Mouse (Mus musculus) yolk sac, embryonic 10.5 days (tissue): ENCODE measurements around the gene Pbrm1.

Experiments
- DNase-seq: peaks from one replicate; pipeline ENCODE4 v3.0.0-alpha.2; 2017; ENCODE audit warnings: low spot score

Gene Pbrm1

GRCm38 (mm10) chr14:31018860-31019291, at the start of gene Pbrm1, which contains the start of gene Gnl3:
TSS of gene Pbrm1 (plus strand) at chr14:31019138.
TSS of gene Gnl3 (minus strand) at chr14:31019152.
- peak; percentile 96 for DNase-seq

- peak; percentile 43 for DNase-seq
Observed at GRCm38 (mm10) chr14:30974204-30974603, 44.7 kb upstream of the Pbrm1 start.

DNA sequence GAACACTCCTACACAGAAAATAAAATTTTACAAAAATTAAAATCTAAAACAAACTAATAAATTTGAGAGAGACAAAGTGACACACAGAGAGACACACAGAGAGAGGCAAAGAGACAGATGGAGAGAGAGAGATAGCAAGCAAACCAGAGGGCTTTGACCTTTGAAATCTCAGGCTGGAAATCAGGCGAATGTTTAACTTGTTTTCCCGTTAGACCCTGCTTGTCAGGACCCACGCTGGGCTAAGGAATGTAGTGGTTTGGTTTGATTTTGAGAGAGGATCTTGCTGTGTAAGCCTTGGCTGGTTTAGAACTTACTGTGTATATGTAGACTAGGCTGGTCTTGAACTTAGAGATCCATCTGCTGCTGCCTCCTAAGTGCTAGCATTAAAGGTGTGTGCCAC, 42.7 kb upstream of the Pbrm1 start:
- peak; percentile 78 for DNase-seq

- no peak for DNase-seq
Observed at GRCm38 (mm10) chr14:30996417-30996816, 22.5 kb upstream of the Pbrm1 start.

DNA sequence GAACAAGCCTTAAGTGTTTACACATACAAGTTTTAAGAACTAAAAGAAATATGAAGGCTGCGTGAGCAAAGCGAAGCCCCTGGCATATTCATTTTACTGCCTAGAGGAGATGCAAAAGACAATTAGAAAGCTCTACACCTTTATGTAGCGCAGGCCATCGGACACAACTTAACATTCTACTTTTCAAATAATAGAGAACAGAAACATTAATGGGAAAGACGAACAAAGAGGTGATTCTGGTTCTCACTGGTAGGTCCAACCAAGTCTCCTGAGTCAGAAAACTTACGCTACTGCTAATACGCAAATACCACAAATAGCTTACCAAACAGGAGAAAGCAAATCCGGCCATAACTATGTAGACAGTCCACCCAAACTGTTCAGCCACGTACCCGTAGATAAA, 18.6 kb upstream of the Pbrm1 start:
- no peak for DNase-seq

- DNase-seq = no peak
Observed at GRCm38 (mm10) chr14:31000816-31001306, 18.1 kb upstream of the Pbrm1 start.

DNA sequence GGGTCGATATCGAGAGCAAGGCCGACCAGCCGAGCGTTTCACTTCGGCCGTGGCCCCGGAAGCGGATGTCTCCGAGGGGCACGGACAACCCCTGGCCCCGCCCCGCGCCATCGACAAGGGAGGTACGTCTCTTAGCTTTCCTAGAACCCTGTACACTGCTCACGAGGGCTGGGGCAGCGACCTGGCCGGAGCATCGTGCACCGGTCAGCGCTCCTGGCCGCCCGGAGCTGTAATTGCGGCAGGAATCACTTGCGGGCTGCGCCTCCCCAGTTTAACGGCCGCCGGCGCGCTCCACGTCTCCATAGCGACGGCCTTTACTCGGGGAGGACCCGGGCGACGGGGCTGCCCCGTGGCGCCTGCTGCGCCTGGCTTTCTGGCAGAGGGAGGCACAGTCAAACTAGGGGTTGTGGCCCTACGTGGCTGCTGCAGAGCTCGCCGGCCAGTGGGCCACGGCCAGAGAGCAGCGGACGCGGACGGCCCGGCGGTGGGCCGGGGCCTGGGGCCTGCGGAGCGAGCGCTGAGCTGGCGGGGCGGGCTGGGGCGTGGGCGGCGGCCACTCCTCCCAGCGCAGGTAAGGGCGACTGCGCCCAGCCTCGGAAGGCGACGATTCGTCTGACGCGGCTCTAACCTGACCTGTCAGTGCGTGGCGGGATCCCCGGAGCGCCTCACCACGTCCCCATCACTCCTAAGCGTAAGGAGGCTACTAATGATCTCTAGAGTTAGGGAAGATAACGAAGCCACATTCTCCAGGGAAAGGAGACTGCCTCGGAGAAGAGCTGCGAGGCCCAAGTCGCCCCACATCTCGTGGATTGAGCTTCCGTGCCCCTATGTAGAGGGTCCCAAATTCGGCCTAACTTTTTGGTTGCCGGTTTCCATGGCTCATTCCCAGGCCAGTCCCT, 17.4 kb upstream of the Pbrm1 start, which contains the start of the genes Glt8d1 and Spcs1:
Gene Glt8d1 (plus strand): TSS at position 94 of the 899 bp plus-strand sequence.
Gene Spcs1 (minus strand): TSS at position 366 of the 899 bp plus-strand sequence.
- peak; percentile 93 for DNase-seq

GRCm38 (mm10) chr14:31004527-31004926, 14.4 kb upstream of the Pbrm1 start:
- DNase-seq = no peak

GRCm38 (mm10) chr14:31006779-31007178, 12.2 kb upstream of the Pbrm1 start:
- DNase-seq = no peak

DNA sequence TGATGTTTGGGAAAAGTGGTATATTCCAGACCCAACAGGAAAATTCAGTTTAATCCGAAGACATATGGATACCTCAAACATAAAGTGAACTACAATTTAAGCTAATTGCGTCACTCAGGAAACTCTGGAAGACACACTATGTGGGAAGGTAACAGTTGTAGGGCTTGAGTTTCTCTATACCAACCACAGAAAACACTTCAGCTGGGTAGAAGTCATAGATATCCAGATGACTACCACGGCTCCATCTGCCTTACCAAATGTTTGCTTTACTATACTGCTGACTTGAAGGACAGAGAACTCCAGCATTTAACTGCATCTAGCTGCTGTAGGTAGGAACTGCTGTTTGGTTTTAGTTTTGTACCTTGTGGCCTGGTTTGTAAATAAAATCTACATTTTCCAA, 7.3 kb upstream of the Pbrm1 start:
- DNase-seq = no peak

GRCm38 (mm10) chr14:31013928-31014327, 5.0 kb upstream of the Pbrm1 start:
- no peak for DNase-seq

- DNase-seq = no peak
Observed at GRCm38 (mm10) chr14:31016063-31016462, 2.9 kb upstream of the Pbrm1 start.

GRCm38 (mm10) chr14:31017854-31018253, 1.1 kb upstream of the Pbrm1 start:
- DNase-seq = peak; percentile 49

- peak; percentile 87 for DNase-seq
Observed at GRCm38 (mm10) chr14:31019331-31020205, 630 bp downstream of the Pbrm1 start.

DNA sequence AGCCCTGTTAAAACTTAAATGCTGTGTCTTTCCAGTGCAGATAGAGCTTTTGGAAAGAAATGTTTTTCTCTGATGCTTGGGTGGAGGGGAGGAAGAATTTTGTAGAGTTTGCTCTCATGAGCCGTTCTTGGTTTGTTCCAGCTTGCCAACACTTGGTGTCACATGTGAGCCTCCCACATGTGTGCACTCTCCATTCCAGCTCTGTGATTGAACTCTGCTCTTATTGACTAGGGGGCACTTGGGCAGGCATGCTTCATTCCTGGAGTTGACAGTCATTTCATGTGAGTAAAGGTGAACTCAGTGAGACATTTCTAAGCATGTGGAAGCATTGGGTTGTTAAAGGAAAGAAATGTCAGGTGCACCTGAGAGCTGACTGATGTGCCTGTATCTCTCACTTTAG, 3.6 kb downstream of the Pbrm1 start:
- no peak for DNase-seq

GRCm38 (mm10) chr14:31025785-31026184, 6.8 kb downstream of the Pbrm1 start:
- no peak for DNase-seq

GRCm38 (mm10) chr14:31045296-31045695, 26.4 kb downstream of the Pbrm1 start:
- DNase-seq = no peak

GRCm38 (mm10) chr14:31045817-31046216, 26.9 kb downstream of the Pbrm1 start:
- DNase-seq = no peak

- DNase-seq = no peak
Observed at GRCm38 (mm10) chr14:31062277-31062676, 43.3 kb downstream of the Pbrm1 start.

GRCm38 (mm10) chr14:31069086-31069733, 50.3 kb downstream of the Pbrm1 start:
- no peak for DNase-seq

GRCm38 (mm10) chr14:31078597-31079208, 59.8 kb downstream of the Pbrm1 start:
- no peak for DNase-seq
